Mouse (Mus musculus) forebrain, embryonic 14.5 days (tissue): ENCODE data around the gene Kcng3. TPM values are rescaled to one million over a fixed set of nuclear protein-coding genes. Genes with fewer than 3 reads are reported as not detected.

Experiments
- ATAC-seq: fragments of 200-750 bp; cut with Nextera tagmentation; 2 replicates; pipeline ENCODE4 v1.8.0; 2017; ENCODE audit warnings: mild to moderate bottlenecking, moderate library complexity
- DNase-seq: peaks from one replicate; pipeline ENCODE4 v3.0.0-alpha.2; 2015; ENCODE audit warnings: low spot score
- H3K27ac ChIP-seq: fragments of 300-500 bp; sonication (generic); 2 replicates; pipeline ENCODE4 v1.5.1; 2014; ENCODE audit warnings: low read depth, mild to moderate bottlenecking, control low read depth, low read length, moderate library complexity
- H3K27me3 ChIP-seq: fragments of 300-500 bp; sonication (generic); replicated peaks from 2 replicates; pipeline ENCODE4 v1.6.1; 2014; ENCODE audit warnings: low read length, control low read depth, mixed read lengths; ENCODE audit not compliant: control insufficient read depth, insufficient read depth
- H3K36me3 ChIP-seq: fragments of 300-500 bp; sonication (generic); 2 replicates; pipeline ENCODE4 v1.6.1; 2014; ENCODE audit warnings: low read length, control low read depth; ENCODE audit not compliant: control insufficient read depth, insufficient read depth
- H3K4me1 ChIP-seq: fragments of 300-500 bp; sonication (generic); 2 replicates; pipeline ENCODE4 v1.6.1; 2014; ENCODE audit warnings: antibody characterized with exemption, low read length, control low read depth; ENCODE audit not compliant: control insufficient read depth, insufficient read depth
- H3K4me2 ChIP-seq: fragments of 300-500 bp; sonication (generic); 2 replicates; pipeline ENCODE4 v1.6.1; 2014; ENCODE audit warnings: mild to moderate bottlenecking, control low read depth, low read length
- H3K4me3 ChIP-seq: fragments of 300-500 bp; sonication (generic); 2 replicates; pipeline ENCODE4 v1.5.1; 2014; ENCODE audit warnings: low read depth, low read length, control low read depth
- H3K9ac ChIP-seq: fragments of 300-500 bp; sonication (generic); 2 replicates; pipeline ENCODE4 v1.6.1; 2014; ENCODE audit warnings: mild to moderate bottlenecking, low read length, control low read depth, moderate library complexity
- H3K9me3 ChIP-seq: fragments of 300-500 bp; sonication (generic); replicated peaks from 2 replicates; pipeline ENCODE4 v1.6.1; 2016; ENCODE audit warnings: low read length, control low read depth, mixed read lengths; ENCODE audit not compliant: control insufficient read depth
- WGBS: fragments of 180-500 bp; shearing (Covaris S2); extraction: QIAGEN DNeasy Blood & Tissue Kit; methylation state at CpG from one replicate; pipeline ENCODE4 v1.1.7; 2014; 5-methylcytosine and 5-hydroxymethylcytosine counted together
- polyA plus RNA-seq: library from polyadenylated mRNA; unstranded; fragments of >200 nt; fragmentation: Nextera tagmentation; extraction: Ambion mirVana; gene quantifications from 2 replicates; pipeline ENCODE4 v1.2.1, GENCODE M21; 2014

Kcng3 gene
- polyA plus RNA-seq, 1 experiment from 2014 or later = not detected

DNA sequence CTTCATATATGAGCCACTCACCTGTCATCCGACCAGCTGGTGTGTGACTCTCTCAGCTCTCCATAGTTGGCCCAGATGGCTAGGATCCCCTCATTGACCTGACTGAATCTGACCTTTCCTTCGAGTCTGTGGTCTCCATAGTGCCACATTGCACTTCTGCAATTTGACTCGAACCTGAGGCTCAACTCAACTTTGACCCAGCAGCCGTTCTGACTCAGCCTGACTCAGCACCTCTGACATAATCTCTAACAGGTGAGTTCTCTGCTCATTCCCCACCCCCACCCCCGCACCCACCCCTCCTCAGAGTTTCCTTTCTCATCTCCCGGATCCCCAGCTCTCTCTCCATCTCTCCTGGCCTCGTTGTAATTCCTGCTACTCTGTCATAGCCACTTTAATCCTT lies 4.7 kb upstream of the Kcng3 start:
- H3K36me3 ChIP-seq = no peaks in the 10 kb centered on the region
- peaks cover 6% of the 10 kb centered on the region; the same call in 1 of the 2 replicates for H3K4me1 ChIP-seq
- WGBS = 85% methylated on average over 7 of the region's 7 CpGs
- H3K27ac ChIP-seq = no peak overlapping the region
- no peak overlapping the region for H3K4me3 ChIP-seq
- no peaks in the 10 kb centered on the region for H3K9me3 ChIP-seq
- ATAC-seq (no peak), DNase-seq (no peak)
- no peak overlapping the region for H3K9ac ChIP-seq
- peaks cover 23% of the 10 kb centered on the region for H3K27me3 ChIP-seq
- H3K4me2 ChIP-seq = no peak overlapping the region

DNA sequence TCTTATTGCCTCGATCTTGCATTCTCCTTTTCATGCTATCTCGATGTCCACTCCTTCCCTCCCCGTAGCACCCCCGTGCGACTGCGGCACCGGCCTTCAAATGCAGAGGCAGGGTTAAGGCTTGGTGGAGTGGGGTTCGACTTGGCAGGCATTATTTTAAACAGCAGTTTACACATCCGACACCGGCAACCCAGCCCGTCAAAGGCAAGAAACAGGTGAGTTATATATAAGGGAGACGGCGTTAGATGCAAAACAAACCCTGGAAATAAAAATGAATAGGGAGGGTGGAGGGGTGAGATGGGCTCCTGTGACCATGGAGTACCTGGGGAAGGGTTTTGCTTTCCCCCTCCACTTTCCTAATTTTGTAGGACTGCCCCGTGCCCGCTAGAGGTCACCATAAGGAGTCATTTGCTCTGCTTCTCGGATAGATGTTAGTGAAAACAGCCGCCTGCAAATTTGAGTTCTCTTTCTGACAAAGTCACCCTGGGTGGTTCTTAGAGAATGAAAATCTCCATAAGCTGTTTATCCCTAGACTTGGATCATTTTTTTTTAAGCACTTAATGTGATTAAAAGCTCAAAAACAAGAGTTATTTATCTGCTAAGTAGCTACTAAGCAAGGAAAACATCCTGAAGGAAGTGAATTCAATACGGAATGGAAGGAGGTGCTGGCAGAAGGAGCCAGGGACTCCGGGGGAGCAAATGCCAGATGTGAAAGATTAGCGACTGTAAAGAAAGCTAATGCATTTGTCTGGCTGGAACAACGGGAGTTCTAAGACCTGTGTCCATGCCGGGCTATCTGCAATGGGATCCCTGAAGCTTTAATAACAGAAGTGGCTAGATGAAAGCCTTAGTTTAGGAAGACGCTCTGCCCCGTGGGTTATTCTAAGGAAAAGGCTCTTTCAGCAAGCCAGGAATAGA lies 1.2 kb upstream of the Kcng3 start:
- Histone ChIP-seq H3K9ac (peak overlapping the region; percentile 57), H3K9me3 (no peaks in the 10 kb centered on the region), H3K4me3 (peak overlapping the region; percentile 54), H3K36me3 (no peaks in the 10 kb centered on the region), H3K4me1 (peaks cover 8% of the 10 kb centered on the region; the same call in 1 of the 2 replicates), H3K27ac (no peak overlapping the region), H3K27me3 (peaks cover 47% of the 10 kb centered on the region), H3K4me2 (peak overlapping the region; percentile 87)
- ATAC-seq (peak; percentile 8; the same call in 1 of the 2 replicates), DNase-seq (peak; percentile 81)
- WGBS = under 1% methylated on average over 24 of the region's 24 CpGs

DNA sequence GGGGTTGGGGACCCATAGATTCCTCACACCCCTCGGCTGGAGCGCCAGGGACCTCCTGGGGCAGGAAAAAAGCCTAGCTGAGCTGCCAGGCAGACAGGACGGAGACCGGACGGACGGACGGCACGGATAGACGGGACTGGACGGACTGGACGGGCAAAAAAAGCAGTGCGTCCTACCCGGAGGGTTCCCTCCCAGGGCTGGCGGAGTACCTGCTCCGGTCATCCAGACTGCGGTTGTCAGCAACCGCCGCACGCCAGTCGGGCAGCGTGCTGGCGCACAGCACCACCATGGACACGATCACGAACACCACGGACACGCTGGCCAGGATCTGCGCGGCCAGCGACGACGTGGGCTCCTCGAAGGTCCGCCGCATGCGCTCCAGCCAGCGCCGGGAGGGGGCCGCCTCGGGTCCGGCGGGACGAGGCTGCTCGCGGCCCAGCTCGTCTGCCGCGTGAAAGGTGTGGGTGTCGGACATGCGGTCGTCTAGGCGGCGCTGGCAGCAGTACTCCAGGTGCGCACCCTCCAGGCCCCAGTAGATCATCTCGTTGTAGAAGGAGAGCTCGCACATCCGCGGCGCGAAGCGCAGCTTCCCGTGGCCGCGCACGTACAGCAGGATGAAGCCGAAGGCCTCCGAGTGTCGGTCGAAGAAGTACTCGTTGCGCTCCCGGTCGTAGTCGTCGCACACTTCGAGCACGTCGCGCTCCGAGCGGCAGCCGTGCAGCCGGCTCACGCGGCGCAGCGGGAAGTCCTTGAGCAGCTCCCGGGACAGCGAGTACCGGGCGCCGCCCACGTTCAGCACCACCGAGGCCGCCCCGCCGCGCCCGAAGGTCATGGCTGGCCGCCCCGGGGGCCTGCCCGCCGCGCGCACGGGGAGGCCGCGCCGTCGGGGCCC lies 662 bp downstream of the Kcng3 start:
- no peaks in the 10 kb centered on the region for H3K36me3 ChIP-seq
- H3K9me3 ChIP-seq = no peaks in the 10 kb centered on the region
- peak overlapping the region; percentile 54 for H3K4me3 ChIP-seq
- H3K27ac ChIP-seq = no peak overlapping the region
- ATAC-seq (peak; percentile 42), DNase-seq (peak; percentile 47)
- H3K9ac ChIP-seq = peak overlapping the region; percentile 57
- peaks cover 57% of the 10 kb centered on the region for H3K27me3 ChIP-seq
- H3K4me2 ChIP-seq = peak overlapping the region; percentile 87
- H3K4me1 ChIP-seq = peaks cover 8% of the 10 kb centered on the region; the same call in 1 of the 2 replicates
- WGBS = 3% methylated on average over 83 of the region's 109 CpGs

DNA sequence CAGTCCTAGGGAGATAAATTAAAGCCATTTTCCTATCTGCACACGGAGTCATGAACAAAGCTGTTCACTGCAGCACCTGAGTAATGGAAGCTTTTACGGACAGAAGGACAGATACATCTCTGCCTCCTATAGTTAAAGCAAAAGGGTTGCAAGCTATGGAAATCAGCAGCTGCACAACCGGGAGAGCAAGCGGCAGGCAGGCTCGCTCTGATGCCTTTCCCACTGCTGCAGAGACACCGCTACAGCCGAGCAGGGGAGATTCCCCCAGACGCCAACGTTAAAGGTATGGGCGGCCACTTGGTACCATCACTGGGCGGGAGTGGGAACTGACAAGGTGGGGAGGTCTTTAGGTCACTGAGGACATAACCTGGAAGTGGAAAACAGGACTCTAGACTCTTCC lies 17.8 kb downstream of the Kcng3 start:
- DNase-seq = no peak
- Histone ChIP-seq H3K4me2 (no peak overlapping the region), H3K36me3 (no peaks in the 10 kb centered on the region), H3K27ac (no peak overlapping the region), H3K27me3 (no peaks in the 10 kb centered on the region), H3K4me1 (no peaks in the 10 kb centered on the region), H3K9me3 (no peaks in the 10 kb centered on the region), H3K9ac (no peak overlapping the region), H3K4me3 (no peak overlapping the region)
- no peak for ATAC-seq
- 65% methylated on average over 11 of the region's 11 CpGs for WGBS

DNA sequence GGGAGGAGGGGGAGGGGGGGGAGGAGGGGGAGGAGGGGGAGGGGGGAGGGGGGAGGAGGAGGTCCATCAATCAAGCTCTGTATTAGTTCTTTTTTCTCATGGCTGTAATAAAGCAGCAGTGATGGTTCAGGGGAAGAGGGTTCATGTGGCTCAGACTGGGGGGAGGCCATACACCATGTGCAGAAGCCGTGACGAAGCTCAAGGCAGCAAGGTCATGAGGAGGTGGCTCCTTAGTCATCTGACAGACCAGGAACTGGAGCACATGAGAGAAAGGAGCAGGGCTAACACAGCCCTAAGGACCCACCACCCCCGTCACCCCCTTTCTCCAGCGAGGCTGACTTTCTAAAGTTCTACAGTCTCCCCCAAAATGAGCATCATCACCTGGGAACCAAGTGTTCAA lies 22.2 kb downstream of the Kcng3 start:
- Histone ChIP-seq H3K4me3 (no peak overlapping the region), H3K4me1 (no peaks in the 10 kb centered on the region), H3K27ac (no peak overlapping the region), H3K27me3 (no peaks in the 10 kb centered on the region), H3K4me2 (no peak overlapping the region), H3K9ac (no peak overlapping the region), H3K9me3 (no peaks in the 10 kb centered on the region), H3K36me3 (no peaks in the 10 kb centered on the region)
- ATAC-seq (no peak), DNase-seq (no peak)
- 87% methylated on average over 4 of the region's 4 CpGs for WGBS

DNA sequence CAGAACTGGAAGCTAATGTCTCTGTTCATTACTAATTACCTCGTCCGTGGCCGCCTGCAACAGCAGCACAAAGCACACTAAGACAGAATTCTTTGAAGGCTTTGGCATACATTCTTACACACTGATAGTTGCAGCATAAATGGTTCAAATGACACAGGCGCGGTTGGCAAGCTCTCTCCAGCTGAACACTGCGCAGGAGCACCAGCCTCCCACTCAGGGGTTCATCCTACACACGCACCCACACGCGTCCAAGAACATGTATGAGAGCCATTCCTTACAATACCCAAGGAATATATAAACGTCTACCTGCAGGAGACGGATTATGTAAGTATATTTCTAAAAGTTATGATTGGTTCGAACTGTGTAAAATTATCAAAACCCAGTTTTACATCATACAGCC lies 30.7 kb downstream of the Kcng3 start:
- H3K27ac ChIP-seq = no peak overlapping the region
- H3K4me1 ChIP-seq = no peaks in the 10 kb centered on the region
- no peak overlapping the region for H3K4me2 ChIP-seq
- no peaks in the 10 kb centered on the region for H3K27me3 ChIP-seq
- DNase-seq (no peak), ATAC-seq (no peak)
- H3K9me3 ChIP-seq = no peaks in the 10 kb centered on the region
- WGBS = 69% methylated on average over 12 of the region's 12 CpGs
- no peak overlapping the region for H3K9ac ChIP-seq
- H3K36me3 ChIP-seq = no peaks in the 10 kb centered on the region
- no peak overlapping the region for H3K4me3 ChIP-seq

DNA sequence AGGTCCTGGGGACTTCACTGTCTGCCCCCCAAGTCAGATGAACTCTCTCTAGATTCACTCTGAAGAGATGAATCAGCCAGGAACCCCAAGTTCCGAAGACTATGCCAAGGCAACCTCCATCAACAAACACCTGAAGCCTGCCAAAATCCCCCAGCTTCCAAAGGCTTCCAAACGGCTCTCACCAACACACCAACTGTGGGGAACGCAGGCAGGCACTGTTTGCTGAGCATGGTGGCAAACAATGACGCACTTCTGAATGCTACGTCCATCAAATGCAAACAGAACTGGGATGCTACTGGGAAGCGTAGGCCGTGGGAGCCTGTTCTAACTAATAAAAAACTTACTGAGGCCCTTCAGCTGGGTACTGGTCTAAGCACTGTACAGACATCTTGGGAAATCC lies 35.7 kb downstream of the Kcng3 start:
- no peak for ATAC-seq
- Histone ChIP-seq H3K36me3 (no peaks in the 10 kb centered on the region), H3K4me2 (no peak overlapping the region), H3K4me3 (no peak overlapping the region), H3K27me3 (no peaks in the 10 kb centered on the region), H3K9ac (no peak overlapping the region), H3K27ac (no peak overlapping the region), H3K9me3 (no peaks in the 10 kb centered on the region), H3K4me1 (no peaks in the 10 kb centered on the region)
- peak; percentile 26 for DNase-seq
- 65% methylated on average over 7 of the region's 7 CpGs for WGBS

DNA sequence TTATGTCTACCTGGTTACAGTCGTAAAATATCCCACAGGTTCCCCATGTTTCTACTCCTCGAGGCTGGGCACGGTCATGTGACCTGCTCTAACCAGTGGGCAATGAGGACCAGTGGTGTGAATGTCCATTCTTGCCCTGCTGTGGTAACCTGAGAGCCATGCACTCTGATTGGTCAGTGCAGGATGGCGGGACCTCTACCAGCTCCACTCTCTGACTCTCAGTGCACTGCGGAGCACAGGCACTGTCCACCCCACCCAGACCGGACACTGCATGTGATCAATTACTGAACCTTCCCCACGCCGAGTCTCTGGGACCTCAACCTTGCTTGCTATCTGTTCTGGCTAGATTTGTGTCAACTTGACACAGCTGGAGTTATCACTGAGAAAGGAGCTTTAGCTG lies 37.2 kb downstream of the Kcng3 start:
- no peaks in the 10 kb centered on the region for H3K4me1 ChIP-seq
- no peak overlapping the region for H3K27ac ChIP-seq
- no peaks in the 10 kb centered on the region for H3K27me3 ChIP-seq
- ATAC-seq (no peak), DNase-seq (no peak)
- H3K4me3 ChIP-seq = no peak overlapping the region
- no peaks in the 10 kb centered on the region for H3K9me3 ChIP-seq
- no peak overlapping the region for H3K9ac ChIP-seq
- H3K36me3 ChIP-seq = no peaks in the 10 kb centered on the region
- no peak overlapping the region for H3K4me2 ChIP-seq
- WGBS = 83% methylated on average over 8 of the region's 8 CpGs
